ENCODE assay signal across 11 mouse cellular contexts in genomic region chr12:112221754-112222439, GRCm38 (mm10).
DNase-seq lines count a peak whose midpoint lies in the region; ATAC-seq lines count a peak whose summit lies in the region.
"Had no signal": no experiment of that assay in that cellular context is flagged by ENCODE, and none has a peak within 500 bp of the region (broad histone marks: within the 10 kb centered on the region; RNA-seq: fewer than 3 reads in every experiment).

No protein-coding gene starts in this region.

- peak; percentile 25 for DNase-seq in layer of hippocampus, adult 11-12 months (ENCODE audit: low spot score)
- DNase-seq in layer of hippocampus, adult 9-11 months: no peak
- peak; percentile 82 for DNase-seq in hindbrain, embryonic 11.5 days (ENCODE audit: low spot score)
- no peak for DNase-seq in thymus, postnatal 14 days
- DNase-seq in spleen, postnatal 14 days (ENCODE audit: low spot score in 2 of 2): no peak
- no peak for DNase-seq in thymus, postnatal 25 days
- no peak for DNase-seq in heart, adult 9 months (ENCODE audit: low spot score in 2 of 2)
- DNase-seq: heart, postnatal 36 days; spleen, adult 18-20 months had no signal

- peak overlapping the region; percentile 8; the same call in 1 of the 2 replicates for H3K9ac ChIP-seq in hindbrain, embryonic 11.5 days (ENCODE audit: low read depth, low read length)
- H3K9ac ChIP-seq in midbrain, embryonic 12.5 days (replicated peaks): peak overlapping the region; percentile 13; the same call in 1 of the 2 replicates
- H3K9ac ChIP-seq: embryonic facial prominence, embryonic 15.5 days had no signal

- H3K27me3 ChIP-seq in hindbrain, embryonic 11.5 days (ENCODE audit: control insufficient read depth, insufficient read depth, low read length): peaks cover 2% of the 10 kb centered on the region; the same call in 1 of the 2 replicates
- H3K27me3 ChIP-seq in midbrain, embryonic 12.5 days: no peaks in the 10 kb centered on the region; the same call in 1 of the 2 replicates
- H3K27me3 ChIP-seq: embryonic facial prominence, embryonic 15.5 days had no signal

- H3K27ac ChIP-seq in hindbrain, embryonic 11.5 days (ENCODE audit: low read depth, low read length): peak overlapping the region; percentile 77
- peak overlapping the region; percentile 90 for H3K27ac ChIP-seq in midbrain, embryonic 12.5 days (replicated peaks)
- H3K27ac ChIP-seq: embryonic facial prominence, embryonic 15.5 days had no signal

- no peak overlapping the region for H3K4me3 ChIP-seq in hindbrain, embryonic 11.5 days (ENCODE audit: low read depth, low read length)
- H3K4me3 ChIP-seq in midbrain, embryonic 12.5 days: no peak overlapping the region
- H3K4me3 ChIP-seq: embryonic facial prominence, embryonic 15.5 days had no signal

- H3K9me3 ChIP-seq in hindbrain, embryonic 11.5 days (ENCODE audit: control insufficient read depth, low read length): no peaks in the 10 kb centered on the region
- no peaks in the 10 kb centered on the region for H3K9me3 ChIP-seq in midbrain, embryonic 12.5 days
- H3K9me3 ChIP-seq: embryonic facial prominence, embryonic 15.5 days had no signal

- peaks cover 15% of the 10 kb centered on the region for H3K4me1 ChIP-seq in hindbrain, embryonic 11.5 days (replicated peaks; ENCODE audit: control insufficient read depth, insufficient read depth, low read length)
- peaks cover 43% of the 10 kb centered on the region for H3K4me1 ChIP-seq in midbrain, embryonic 12.5 days

- peak; percentile 91 for ATAC-seq in hindbrain, embryonic 11.5 days (ENCODE audit: low FRiP score)
- peak; percentile 89 for ATAC-seq in midbrain, embryonic 12.5 days (ENCODE audit: low FRiP score, low read depth)

- H3K4me2 ChIP-seq in hindbrain, embryonic 11.5 days (replicated peaks; ENCODE audit: low read depth, low read length): peak overlapping the region; percentile 25; the same call in 1 of the 2 replicates
- H3K4me2 ChIP-seq in midbrain, embryonic 12.5 days (replicated peaks): peak overlapping the region; percentile 21
- H3K4me2 ChIP-seq: embryonic facial prominence, embryonic 15.5 days had no signal

- 12% methylated on average over 19 of the region's 19 CpGs for WGBS in hindbrain, embryonic 11.5 days
- WGBS in midbrain, embryonic 12.5 days: 20% methylated on average over 19 of the region's 19 CpGs

- H3K36me3 ChIP-seq in hindbrain, embryonic 11.5 days (ENCODE audit: control insufficient read depth, insufficient read depth, low read length): no peaks in the 10 kb centered on the region
- no peaks in the 10 kb centered on the region for H3K36me3 ChIP-seq in midbrain, embryonic 12.5 days
- H3K36me3 ChIP-seq: embryonic facial prominence, embryonic 15.5 days had no signal

Comparison
In these comparisons a context has a peak if more than half of its experiments do, and no peak if none do; other contexts are left out.
1. DNase-seq: peak in layer of hippocampus, adult 11-12 months (single experiment) and hindbrain, embryonic 11.5 days (single experiment); none in layer of hippocampus, adult 9-11 months (single experiment), thymus, postnatal 14 days (single experiment), spleen, postnatal 14 days (0 of 2), thymus, postnatal 25 days (single experiment) and heart, adult 9 months (0 of 2).